Mouse (Mus musculus) C2C12 (cell line): Measurements from ENCODE around the gene Kcnj5.

Source experiments
- CEBPB ChIP-seq: IDR thresholded peaks from one replicate; pipeline ENCODE4 v1.6.1; 2011; ENCODE audit warnings: low read depth, mild to moderate bottlenecking, control low read depth, moderate library complexity
- CTCF ChIP-seq: IDR thresholded peaks from one replicate; pipeline ENCODE4 v1.5.1; 2011; ENCODE audit not compliant: control insufficient read depth, insufficient read depth, insufficient read length
- FOSL1 ChIP-seq: IDR thresholded peaks from one replicate; pipeline ENCODE4 v1.8.0; 2011; ENCODE audit warnings: mild to moderate bottlenecking, low read length; ENCODE audit not compliant: poor library complexity, insufficient read depth, severe bottlenecking
- MAX ChIP-seq: IDR thresholded peaks from one replicate; pipeline ENCODE4 v1.6.1; 2011; ENCODE audit warnings: mild to moderate bottlenecking, control low read depth
- MYOD1 ChIP-seq: IDR thresholded peaks from one replicate; pipeline ENCODE4 v1.6.1; 2011; ENCODE audit warnings: low read depth; ENCODE audit not compliant: control insufficient read depth, insufficient read length
- MYOG ChIP-seq: IDR thresholded peaks from one replicate; pipeline ENCODE4 v1.6.1; 2011; ENCODE audit not compliant: control insufficient read depth, insufficient read length; ENCODE audit errors: extremely low read depth
- USF1 ChIP-seq: IDR thresholded peaks from one replicate; pipeline ENCODE4 v1.6.1; 2011; ENCODE audit warnings: low read depth, mild to moderate bottlenecking, control low read depth, moderate library complexity

GRCm38 (mm10) chr9:32368812-32369211 lies 24.7 kb upstream of the Kcnj5 start:
- TF ChIP-seq USF1 (no peak), MAX (no peak), CTCF (no peak), MYOG (no peak), CEBPB (no peak), FOSL1 (no peak), MYOD1 (no peak)
